Mouse (Mus musculus) liver, postnatal 0 days (tissue): ENCODE measurements around the gene Sec63.

ENCODE experiments used
- CTCF ChIP-seq: sonication (generic); IDR thresholded peaks from 2 replicates; pipeline ENCODE4 v1.5.1; 2016; ENCODE audit warnings: antibody characterized with exemption, low read depth
- EP300 ChIP-seq: IDR thresholded peaks from 2 replicates; pipeline ENCODE4 v1.6.1; 2016; ENCODE audit warnings: antibody characterized with exemption, low read depth, mild to moderate bottlenecking

GRCm38 (mm10) chr10:42856574-42856973 is 95.3 kb downstream of the Sec63 start:
- TF ChIP-seq CTCF (no peak), EP300 (no peak)
